ENCODE assay signal across 10 mouse cellular contexts in the genomic region with DNA sequence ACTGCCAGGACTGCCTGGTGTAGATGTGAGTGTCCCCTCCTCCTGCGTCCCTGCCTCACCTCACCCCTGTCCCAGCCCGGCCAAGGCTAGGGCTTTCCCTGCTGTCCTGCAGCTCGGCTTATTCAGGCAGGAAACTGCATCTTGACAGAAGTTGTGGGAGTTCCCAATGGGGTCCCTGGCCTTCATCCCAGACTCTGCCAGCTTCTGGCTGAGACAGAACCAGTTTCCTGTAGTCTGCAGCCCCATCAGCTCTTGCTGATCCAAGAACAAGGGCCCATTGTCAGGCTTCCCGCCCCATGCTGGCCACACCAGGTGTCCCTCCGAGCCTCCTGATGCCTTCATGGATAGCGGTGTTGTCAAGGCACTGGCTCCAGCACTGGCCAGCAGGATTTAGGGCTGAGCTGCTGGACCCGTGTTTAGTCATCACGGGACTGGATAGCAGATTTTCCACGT. TPM values are rescaled to one million over a fixed set of nuclear protein-coding genes. Genes with fewer than 3 reads are reported as not detected.
DNase-seq lines count a peak whose midpoint lies in the region; ATAC-seq and TF ChIP-seq lines count a peak whose summit lies in the region.
"Had no signal": no experiment of that assay in that cellular context is flagged by ENCODE, and none has a peak within 500 bp of the region (broad histone marks: within the 10 kb centered on the region; RNA-seq: fewer than 3 reads in every experiment).

No protein-coding gene starts in this region.

- no peak for TF ChIP-seq CTCF in olfactory bulb, adult 2 months (IDR thresholded peaks at IDR 0.05; ENCODE audit: insufficient read depth, low read depth, low read length)

- H3K9ac ChIP-seq in hindbrain, embryonic 13.5 days: no peak overlapping the region

- no peaks in the 10 kb centered on the region for H3K9me3 ChIP-seq in hindbrain, embryonic 13.5 days

- no peak for TF ChIP-seq POLR2A in olfactory bulb, adult 2 months (IDR thresholded peaks at IDR 0.05; ENCODE audit: insufficient read depth, low read depth, low read length)

- peaks cover 8% of the 10 kb centered on the region for H3K36me3 ChIP-seq in hindbrain, embryonic 13.5 days

- 11% methylated on average over 9 of the region's 9 CpGs for WGBS in hindbrain, embryonic 13.5 days
- WGBS in olfactory bulb, adult 2 months: 22% methylated on average over 9 of the region's 9 CpGs

- peak overlapping the region; percentile 15; the same call in 1 of the 2 replicates for H3K4me2 ChIP-seq in hindbrain, embryonic 13.5 days

- peaks cover 51% of the 10 kb centered on the region for H3K4me1 ChIP-seq in hindbrain, embryonic 13.5 days (replicated peaks)
- H3K4me1 ChIP-seq in olfactory bulb, adult 2 months (ENCODE audit: control insufficient read depth, insufficient read depth, low read length): peaks cover 29% of the 10 kb centered on the region

- H3K27me3 ChIP-seq in hindbrain, embryonic 13.5 days: peaks cover 41% of the 10 kb centered on the region

- peak; percentile 38 to 61 for DNase-seq in frontal cortex, postnatal 10 days (ENCODE audit: low spot score in 2 of 2)
- no peak for DNase-seq in frontal cortex, adult 2 months (ENCODE audit: extremely low spot score in 1 of 2, low spot score in 1 of 2)
- peak; percentile 74 to 82 for DNase-seq in right cerebral cortex, postnatal 10 days (ENCODE audit: low spot score in 2 of 2)
- DNase-seq in right cerebral cortex, postnatal 25 days: no peak
- no peak for DNase-seq in adipocyte (ENCODE audit: low spot score)
- DNase-seq: lung, adult 18-20 months had no signal

- H3K27ac ChIP-seq in hindbrain, embryonic 13.5 days: peak overlapping the region; percentile 68
- 0 out of 2 replicates have a peak overlapping the region, but pooled peaks have one; percentile 4 for H3K27ac ChIP-seq in olfactory bulb, adult 2 months (ENCODE audit: insufficient read depth, low read depth, low read length)

- ATAC-seq in hindbrain, embryonic 13.5 days (ENCODE audit: low FRiP score): peak; percentile 50
- ATAC-seq in erythroblast, adult 5-6 weeks (replicated peaks; ENCODE audit: low FRiP score, poor library complexity, severe bottlenecking): no peak

- H3K4me3 ChIP-seq in hindbrain, embryonic 13.5 days: no peak overlapping the region
- H3K4me3 ChIP-seq in olfactory bulb, adult 2 months (ENCODE audit: insufficient read depth, low read depth, low read length): no peak overlapping the region

RNA-seq across cellular contexts. Expression of gene Col9a3, which starts 3.0 kb away (rescaled TPM):
- 14.5 and 17.7 TPM in 2 replicates for polyA plus RNA-seq in frontal cortex, adult 2 months (2012; rRNA removed)
- polyA plus RNA-seq in hindbrain, embryonic 13.5 days (2015; fragmentation: Nextera tagmentation; extraction: Ambion mirVana): 71.7 and 74.9 TPM in 2 replicates
- not detected in 2 replicates for polyA plus RNA-seq in olfactory bulb, adult 2 months (2012; ENCODE audit: insufficient read depth, insufficient read length, low replicate concordance, missing spikeins)
- total RNA-seq in erythroblast, adult 5-6 weeks (2015; ENCODE audit: low replicate concordance): not detected in 2 replicates
- 0.94 and 2.2 TPM in 2 replicates for total RNA-seq in erythroblast, adult 5-6 weeks (2017; ENCODE audit: low replicate concordance)

RNA-seq across cellular contexts. Expression of gene Ogfr, which starts 11.6 kb away (rescaled TPM):
- 49.0 and 57.0 TPM in 2 replicates for polyA plus RNA-seq in frontal cortex, adult 2 months (2012; rRNA removed)
- 85.8 and 86.2 TPM in 2 replicates for polyA plus RNA-seq in hindbrain, embryonic 13.5 days (2015; fragmentation: Nextera tagmentation; extraction: Ambion mirVana)
- 125 TPM in 1 of 2 replicates, not detected in the other for polyA plus RNA-seq in olfactory bulb, adult 2 months (2012; ENCODE audit: insufficient read depth, insufficient read length, low replicate concordance, missing spikeins)
- 11.5 and 18.8 TPM in 2 replicates for total RNA-seq in erythroblast, adult 5-6 weeks (2015; ENCODE audit: low replicate concordance)
- total RNA-seq in erythroblast, adult 5-6 weeks (2017; ENCODE audit: low replicate concordance): 22.2 and 27.9 TPM in 2 replicates

RNA-seq across cellular contexts. Expression of gene Mrgbp, which starts 19.5 kb away (rescaled TPM):
- 30.8 and 34.7 TPM in 2 replicates for polyA plus RNA-seq in frontal cortex, adult 2 months (2012; rRNA removed)
- 42.2 and 44.8 TPM in 2 replicates for polyA plus RNA-seq in hindbrain, embryonic 13.5 days (2015; fragmentation: Nextera tagmentation; extraction: Ambion mirVana)
- polyA plus RNA-seq in olfactory bulb, adult 2 months (2012; ENCODE audit: insufficient read depth, insufficient read length, low replicate concordance, missing spikeins): not detected in 2 replicates
- 10.0 and 10.4 TPM in 2 replicates for total RNA-seq in erythroblast, adult 5-6 weeks (2015; ENCODE audit: low replicate concordance)
- total RNA-seq in erythroblast, adult 5-6 weeks (2017; ENCODE audit: low replicate concordance): 7.1 and 17.3 TPM in 2 replicates

RNA-seq across cellular contexts. Expression of gene Tcfl5, which starts 41.9 kb away (rescaled TPM):
- 0.86 and 0.92 TPM in 2 replicates for polyA plus RNA-seq in frontal cortex, adult 2 months (2012; rRNA removed)
- polyA plus RNA-seq in hindbrain, embryonic 13.5 days (2015; fragmentation: Nextera tagmentation; extraction: Ambion mirVana): 0.22 and 0.34 TPM in 2 replicates
- not detected in 2 replicates for polyA plus RNA-seq in olfactory bulb, adult 2 months (2012; ENCODE audit: insufficient read depth, insufficient read length, low replicate concordance, missing spikeins)
- total RNA-seq in erythroblast, adult 5-6 weeks (2015; ENCODE audit: low replicate concordance): not detected in 2 replicates
- not detected in 2 replicates for total RNA-seq in erythroblast, adult 5-6 weeks (2017; ENCODE audit: low replicate concordance)
- polyA plus RNA-seq: heart, embryonic 16.5 days had no signal

Comparison
In these comparisons a context has a peak if more than half of its experiments do, and no peak if none do; other contexts are left out.
1. DNase-seq: peak in frontal cortex, postnatal 10 days (2 of 2) and right cerebral cortex, postnatal 10 days (2 of 2); none in frontal cortex, adult 2 months (0 of 2), right cerebral cortex, postnatal 25 days (single experiment) and adipocyte (single experiment).
2. RNA of gene Col9a3, which starts 3.0 kb away (polyA plus RNA-seq): 71.7 to 74.9 TPM in hindbrain, embryonic 13.5 days and 14.5 to 17.7 TPM in frontal cortex, adult 2 months; not detected in olfactory bulb, adult 2 months; every median in the first group is over 10 times any median in the second.
3. RNA of gene Mrgbp, which starts 19.5 kb away (polyA plus RNA-seq): 42.2 to 44.8 TPM in hindbrain, embryonic 13.5 days and 30.8 to 34.7 TPM in frontal cortex, adult 2 months; not detected in olfactory bulb, adult 2 months; every median in the first group is over 10 times any median in the second.